Mouse (Mus musculus) liver, embryonic 14.5 days (tissue): Measurements from ENCODE around the gene Hpf1.

Experiments used
- CTCF ChIP-seq: IDR thresholded peaks from 2 replicates; pipeline ENCODE4 v1.5.1; 2016; ENCODE audit warnings: antibody characterized with exemption, low read depth, control low read depth
- EP300 ChIP-seq: IDR thresholded peaks from 2 replicates; pipeline ENCODE4 v1.6.1; 2016; ENCODE audit warnings: antibody characterized with exemption, low read depth

DNA sequence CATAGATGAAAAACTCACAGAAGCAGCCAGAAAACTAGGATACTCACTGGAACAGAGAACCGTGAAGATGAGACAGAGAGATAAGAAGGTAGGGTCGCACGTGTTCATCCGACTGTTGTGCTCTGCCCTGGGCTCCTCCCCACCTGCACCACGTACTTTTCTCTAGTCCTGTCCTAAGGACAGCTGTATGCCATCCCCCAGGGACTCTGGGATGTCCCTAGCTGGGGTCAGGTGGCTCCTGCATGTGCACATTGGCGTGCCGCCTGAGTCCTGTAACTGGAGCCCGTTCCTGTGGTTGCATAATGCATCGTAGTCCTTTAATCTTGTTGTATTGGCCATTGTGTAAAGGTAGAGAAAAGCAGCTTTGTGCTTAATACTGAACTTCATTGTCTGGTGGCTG is 9.9 kb downstream of the Hpf1 start:
- no peak for TF ChIP-seq EP300
- TF ChIP-seq CTCF: no peak
